Mouse (Mus musculus) retina, adult 2 months (tissue): ENCODE data around the gene Nxpe5.
A peak's percentile ranks its signal among the peaks of the same experiment; 100 is the strongest.
"Not testable (repeated sequence)": the region's sequence is repeated elsewhere in the genome, so short reads cannot be mapped to it uniquely, and the experiment has no call there.

Experiments used
- DNase-seq: peaks from one replicate; pipeline ENCODE4 v3.0.0-alpha.2; 2012; ENCODE audit warnings: low read depth, low spot score

Gene Nxpe5

GRCm38 (mm10) chr5:138225700-138226099 lies at the start of gene Nxpe5:
Gene Nxpe5 (plus strand): TSS chr5:138225898.
- no peak for DNase-seq

GRCm38 (mm10) chr5:138186950-138187638 lies 38.6 kb upstream of the Nxpe5 start, which contains the start of the genes Taf6 and Cnpy4:
Gene Taf6 (minus strand): TSS chr5:138187451.
Gene Cnpy4 (plus strand): TSS chr5:138187485.
- DNase-seq, result peak; percentile 86

GRCm38 (mm10) chr5:138187661-138188306 lies 37.9 kb upstream of the Nxpe5 start:
- DNase-seq, result peak; percentile 74

GRCm38 (mm10) chr5:138193771-138194727 lies 31.6 kb upstream of the Nxpe5 start, which contains the start of gene Mblac1:
Gene Mblac1 (plus strand): TSS chr5:138194314.
- peak; percentile 71 for DNase-seq

- no peak for DNase-seq
These were observed 30.8 kb upstream of the Nxpe5 start for GRCm38 (mm10) chr5:138194755-138195345.

- DNase-seq, result no peak
These were observed 30.2 kb upstream of the Nxpe5 start for GRCm38 (mm10) chr5:138195463-138195862.

- DNase-seq, result no peak
These were observed 26.1 kb upstream of the Nxpe5 start for GRCm38 (mm10) chr5:138199576-138199975.

GRCm38 (mm10) chr5:138202086-138202485 lies 23.6 kb upstream of the Nxpe5 start:
- DNase-seq, result no peak

- DNase-seq, result no peak
These were observed 18.4 kb upstream of the Nxpe5 start for GRCm38 (mm10) chr5:138207253-138207652.

- DNase-seq, result no peak
These were observed 17.8 kb upstream of the Nxpe5 start for GRCm38 (mm10) chr5:138207873-138208272.

GRCm38 (mm10) chr5:138216632-138217031 lies 9.1 kb upstream of the Nxpe5 start:
- DNase-seq, result not testable (repeated sequence)

- DNase-seq, result no peak
These were observed 5.8 kb upstream of the Nxpe5 start for GRCm38 (mm10) chr5:138219864-138220263.

GRCm38 (mm10) chr5:138222111-138222510 lies 3.6 kb upstream of the Nxpe5 start:
- peak; percentile 8 for DNase-seq

GRCm38 (mm10) chr5:138223287-138223686 lies 2.4 kb upstream of the Nxpe5 start:
- no peak for DNase-seq

GRCm38 (mm10) chr5:138226491-138226890 lies 793 bp downstream of the Nxpe5 start:
- DNase-seq, result no peak

GRCm38 (mm10) chr5:138227367-138227766 lies 1.7 kb downstream of the Nxpe5 start:
- no peak for DNase-seq

GRCm38 (mm10) chr5:138228026-138228425 lies 2.3 kb downstream of the Nxpe5 start:
- DNase-seq, result no peak

- no peak for DNase-seq
These were observed 3.8 kb downstream of the Nxpe5 start for GRCm38 (mm10) chr5:138229511-138229910.

GRCm38 (mm10) chr5:138233778-138234177 lies 8.1 kb downstream of the Nxpe5 start:
- no peak for DNase-seq

GRCm38 (mm10) chr5:138234224-138234623 lies 8.5 kb downstream of the Nxpe5 start:
- DNase-seq, result no peak

- DNase-seq, result no peak
These were observed 15.8 kb downstream of the Nxpe5 start for GRCm38 (mm10) chr5:138241511-138241910.
